Mouse (Mus musculus) embryonic stem cell, embryonic (primary cell): Measurements from ENCODE around the gene Pbp2.

Experiments used
- CTCF ChIA-PET, 4 experiments: fragments of 300-600 bp in 2 of 4; fragments of 350-600 bp in 2 of 4; sonication (Branson Sonifier 250); formaldehyde crosslinking; loops; one replicate each; lab custom pipeline; 2022; ENCODE audit warnings: inconsistent platforms in 2 of 4; lab: Charles Lee
- POLR2A ChIA-PET, 4 experiments: fragments of 300-600 bp in 2 of 4; fragments of 350-600 bp in 2 of 4; sonication (Branson Sonifier 250); formaldehyde crosslinking; loops; one replicate each; lab custom pipeline; 2022; ENCODE audit warnings: antibody characterized with exemption in 4 of 4, inconsistent platforms in 1 of 4; lab: Charles Lee

The Pbp2 gene

GRCm38 (mm10) chr6:135310305-135310704 is at the start of gene Pbp2:
TSS of gene Pbp2 (minus strand) at chr6:135310405.
- CTCF ChIA-PET: no interaction called here
- POLR2A ChIA-PET: no interaction called here

GRCm38 (mm10) chr6:135354953-135355352 is 44.7 kb upstream of the Pbp2 start:
- ChIA-PET CTCF (no interaction called here), POLR2A (no interaction called here)

GRCm38 (mm10) chr6:135352537-135352936 is 42.3 kb upstream of the Pbp2 start:
- CTCF ChIA-PET: interaction anchor here in 2 of 4 experiments (0.6 to 0.8 kb wide), 2 partner anchors 91 to 1269 kb away, joined by 3 to 5 read pairs; no protein-coding TSS in a partner anchor
- POLR2A ChIA-PET: no interaction called here

GRCm38 (mm10) chr6:135351638-135352302 is 41.6 kb upstream of the Pbp2 start:
- ChIA-PET POLR2A (no interaction called here), CTCF (interaction anchor here in 1 of 4 experiments (0.8 kb wide), 1 partner anchor 90 kb away, joined by 5 read pairs; no protein-coding TSS in a partner anchor)

GRCm38 (mm10) chr6:135341076-135341378 is 30.8 kb upstream of the Pbp2 start:
- POLR2A ChIA-PET: no interaction called here
- CTCF ChIA-PET: no interaction called here

GRCm38 (mm10) chr6:135340355-135341075 is 30.3 kb upstream of the Pbp2 start:
- POLR2A ChIA-PET: no interaction called here
- CTCF ChIA-PET: no interaction called here

- CTCF ChIA-PET: no interaction called here
- POLR2A ChIA-PET: no interaction called here
These were observed 26.2 kb upstream of the Pbp2 start for GRCm38 (mm10) chr6:135336376-135336775.

GRCm38 (mm10) chr6:135333994-135334651 is 23.9 kb upstream of the Pbp2 start:
- ChIA-PET CTCF (no interaction called here), POLR2A (no interaction called here)

GRCm38 (mm10) chr6:135332737-135333281 is 22.6 kb upstream of the Pbp2 start:
- CTCF ChIA-PET: interaction anchor here in 2 of 4 experiments (0.6 to 1.1 kb wide), 3 partner anchors 10 to 260 kb away, joined by 3 to 6 read pairs (median 4); no protein-coding TSS in a partner anchor
- POLR2A ChIA-PET: interaction anchor here in 3 of 4 experiments (0.6 to 1.7 kb wide), 10 partner anchors 9 to 371 kb away, joined by 3 to 6 read pairs (median 3); no protein-coding TSS in a partner anchor

- CTCF ChIA-PET: no interaction called here
These were observed 21.7 kb upstream of the Pbp2 start for GRCm38 (mm10) chr6:135331916-135332315.

GRCm38 (mm10) chr6:135326847-135327246 is 16.6 kb upstream of the Pbp2 start:
- CTCF ChIA-PET: interaction anchor here in 1 of 4 experiments (0.6 kb wide), 1 partner anchor 86 kb away, joined by 4 read pairs; no protein-coding TSS in a partner anchor
- POLR2A ChIA-PET: no interaction called here

More at GRCm38 (mm10) chr6:135331916-135332315, 21.7 kb upstream of the Pbp2 start:
- POLR2A ChIA-PET: interaction anchor here in 3 of 4 experiments (0.6 to 1.7 kb wide), 4 partner anchors 8 to 63 kb away, joined by 3 to 6 read pairs (median 4); no protein-coding TSS in a partner anchor

- CTCF ChIA-PET: interaction anchor here in 1 of 4 experiments (0.6 kb wide), 1 partner anchor 217 kb away, joined by 4 read pairs; no protein-coding TSS in a partner anchor
These were observed 14.6 kb upstream of the Pbp2 start for GRCm38 (mm10) chr6:135324686-135325300.

GRCm38 (mm10) chr6:135324111-135324510 is 13.9 kb upstream of the Pbp2 start:
- CTCF ChIA-PET: interaction anchor here in 1 of 4 experiments (0.6 kb wide), 1 partner anchor 217 kb away, joined by 4 read pairs; no protein-coding TSS in a partner anchor
- POLR2A ChIA-PET: interaction anchor here in 2 of 4 experiments (0.6 to 1.1 kb wide), 4 partner anchors 9 to 1102 kb away, joined by 3 to 9 read pairs (median 6); no protein-coding TSS in a partner anchor

More at GRCm38 (mm10) chr6:135324686-135325300, 14.6 kb upstream of the Pbp2 start:
- POLR2A ChIA-PET: interaction anchor here in 3 of 4 experiments (0.6 to 1.4 kb wide), 5 partner anchors 8 to 1102 kb away, joined by 3 to 9 read pairs (median 6); partner anchors contain the start of gene Emp1 (in 1 of the 3)

GRCm38 (mm10) chr6:135323311-135323982 is 13.2 kb upstream of the Pbp2 start:
- ChIA-PET CTCF (interaction anchor here in 2 of 4 experiments (1.0 to 1.2 kb wide), 3 partner anchors 10 to 1617 kb away, joined by 3 read pairs; no protein-coding TSS in a partner anchor), POLR2A (interaction anchor here in 3 of 4 experiments (0.6 to 1.3 kb wide), 8 partner anchors 9 to 359 kb away, joined by 3 to 6 read pairs (median 4); no protein-coding TSS in a partner anchor)

- ChIA-PET CTCF (interaction anchor here in 2 of 4 experiments (1.0 to 1.5 kb wide), 4 partner anchors 10 to 1616 kb away, joined by 3 read pairs; no protein-coding TSS in a partner anchor), POLR2A (interaction anchor here in 3 of 4 experiments (0.6 to 1.5 kb wide), 10 partner anchors 9 to 798 kb away, joined by 3 to 6 read pairs (median 4); partner anchors contain the start of gene Emp1 (in 1 of the 3))
These were observed 12.5 kb upstream of the Pbp2 start for GRCm38 (mm10) chr6:135322749-135323148.

GRCm38 (mm10) chr6:135319431-135319933 is 9.3 kb upstream of the Pbp2 start:
- POLR2A ChIA-PET: interaction anchor here in 1 of 4 experiments (0.6 kb wide), 1 partner anchor 1059 kb away, joined by 3 read pairs; no protein-coding TSS in a partner anchor
- CTCF ChIA-PET: interaction anchor here in 1 of 4 experiments (0.6 kb wide), 1 partner anchor 641 kb away, joined by 3 read pairs; no protein-coding TSS in a partner anchor

GRCm38 (mm10) chr6:135316141-135316540 is 5.9 kb upstream of the Pbp2 start:
- ChIA-PET CTCF (no interaction called here), POLR2A (no interaction called here)
